Mouse (Mus musculus) MEL (cell line): ENCODE measurements around the gene Ube2d3. TPM values are rescaled to one million over a fixed set of nuclear protein-coding genes. Genes with fewer than 3 reads are reported as not detected.

ENCODE experiments used
- DNase-seq: peaks from one replicate; pipeline ENCODE4 v3.0.0; 2011; ENCODE audit warnings: low read depth, low spot score
- H3K27ac ChIP-seq: 2 replicates; pipeline ENCODE4 v1.5.1; 2012; ENCODE audit warnings: low read depth, mild to moderate bottlenecking, control low read depth, low read length, moderate library complexity; ENCODE audit not compliant: control insufficient read depth
- H3K27me3 ChIP-seq, 2 experiments: fragments of 150-350 bp in 1 of 2; sonication (generic) in 1 of 2; 2 replicates each; pipeline ENCODE4 v1.6.1; 2012; ENCODE audit warnings: low read length in 2 of 2, mild to moderate bottlenecking in 2 of 2, improper control_type of control experiment in 1 of 2, moderate library complexity in 1 of 2; ENCODE audit not compliant: insufficient read depth in 2 of 2, control insufficient read depth in 1 of 2
- H3K36me3 ChIP-seq, 2 experiments: 2 replicates each; pipeline ENCODE4 v1.6.1; 2012 to 2014; ENCODE audit warnings: low read length in 2 of 2, improper control_type of control experiment in 1 of 2, inconsistent platforms in 1 of 2, mild to moderate bottlenecking in 1 of 2; ENCODE audit not compliant: insufficient read depth in 2 of 2, control insufficient read depth in 1 of 2
- H3K4me1 ChIP-seq, 2 experiments: fragments of 150-350 bp in 1 of 2; sonication (generic) in 1 of 2; 2 replicates each; pipeline ENCODE4 v1.6.1; 2012; ENCODE audit warnings: low read length in 2 of 2, improper control_type of control experiment in 1 of 2, mild to moderate bottlenecking in 1 of 2; ENCODE audit not compliant: insufficient read depth in 2 of 2, control insufficient read depth in 1 of 2
- H3K4me3 ChIP-seq, 2 experiments: fragments of 150-350 bp in 1 of 2; sonication (generic) in 1 of 2; 2 replicates each; pipeline ENCODE4 v1.5.1; 2012; ENCODE audit warnings: low read depth in 2 of 2, low read length in 2 of 2, mild to moderate bottlenecking in 2 of 2, moderate library complexity in 2 of 2, control low read depth in 1 of 2, improper control_type of control experiment in 1 of 2; ENCODE audit not compliant: control insufficient read depth in 1 of 2, insufficient read depth in 1 of 2
- H3K79me2 ChIP-seq: 2 replicates; pipeline ENCODE4 v1.6.1; 2012; ENCODE audit warnings: mild to moderate bottlenecking, low read length, moderate library complexity; ENCODE audit not compliant: control insufficient read depth, poor library complexity, insufficient read depth
- H3K9ac ChIP-seq: 2 replicates; pipeline ENCODE4 v1.6.1; 2012; ENCODE audit warnings: low read depth, mild to moderate bottlenecking, control low read depth, low read length, moderate library complexity; ENCODE audit not compliant: control insufficient read depth, poor library complexity, severe bottlenecking
- H3K9me3 ChIP-seq: fragments of 150-350 bp; sonication (generic); replicated peaks from 2 replicates; pipeline ENCODE4 v1.6.1; 2012; ENCODE audit warnings: mild to moderate bottlenecking, low read length, improper control_type of control experiment, moderate library complexity; ENCODE audit not compliant: insufficient read depth
- BHLHE40 ChIP-seq: IDR thresholded peaks from 2 replicates; pipeline ENCODE4 v1.6.1; 2012; ENCODE audit warnings: low read depth, mild to moderate bottlenecking, inconsistent platforms, low read length, improper control_type of control experiment, borderline replicate concordance
- CHD2 ChIP-seq: IDR thresholded peaks from 2 replicates; pipeline ENCODE4 v1.6.1; 2011; ENCODE audit warnings: low read length, improper control_type of control experiment
- E2F4 ChIP-seq: IDR thresholded peaks from 2 replicates; pipeline ENCODE4 v1.6.1; 2011; ENCODE audit warnings: low read depth, low read length, improper control_type of control experiment, borderline replicate concordance
- ETS1 ChIP-seq: IDR thresholded peaks from 2 replicates; pipeline ENCODE4 v1.6.1; 2012; ENCODE audit warnings: low read depth, mild to moderate bottlenecking, inconsistent platforms, low read length, improper control_type of control experiment, moderate library complexity
- JUND ChIP-seq: IDR thresholded peaks from 2 replicates; pipeline ENCODE4 v1.6.1; 2011; ENCODE audit warnings: low read depth, mild to moderate bottlenecking, improper control_type of control experiment, low read length
- MEF2A ChIP-seq: IDR thresholded peaks from 2 replicates; pipeline ENCODE4 v1.6.1; 2014; ENCODE audit warnings: low read depth, mild to moderate bottlenecking, inconsistent platforms, low read length, improper control_type of control experiment; ENCODE audit not compliant: poor library complexity, insufficient replicate concordance, severe bottlenecking; ENCODE audit errors: extremely low read depth
- MYB ChIP-seq: IDR thresholded peaks from 2 replicates; pipeline ENCODE4 v1.6.1; 2011; ENCODE audit warnings: mild to moderate bottlenecking, low read depth, low read length, improper control_type of control experiment
- NELFE ChIP-seq: IDR thresholded peaks from 2 replicates; pipeline ENCODE4 v1.6.1; 2011; ENCODE audit warnings: low read depth, low read length, improper control_type of control experiment
- POLR2A ChIP-seq, 2 experiments: IDR thresholded peaks; 2 replicates each; pipeline ENCODE4 v1.6.1; 2011 to 2012; ENCODE audit warnings: low read length in 2 of 2, mild to moderate bottlenecking in 2 of 2, control low read depth in 1 of 2, improper control_type of control experiment in 1 of 2, low read depth in 1 of 2, moderate library complexity in 1 of 2; ENCODE audit not compliant: control insufficient read depth in 1 of 2, insufficient read depth in 1 of 2, poor library complexity in 1 of 2
- POLR2AphosphoS2 ChIP-seq: IDR thresholded peaks from 2 replicates; pipeline ENCODE4 v1.6.1; 2011; ENCODE audit warnings: low read length, improper control_type of control experiment
- POLR2AphosphoS5 ChIP-seq: IDR thresholded peaks from 2 replicates; pipeline ENCODE4 v1.6.1; 2012; ENCODE audit warnings: low read depth, borderline replicate concordance, mild to moderate bottlenecking, inconsistent platforms, low read length, moderate library complexity, mixed read lengths
- RCOR1 ChIP-seq: IDR thresholded peaks from 2 replicates; pipeline ENCODE4 v1.6.1; 2012; ENCODE audit warnings: low read depth, mild to moderate bottlenecking, inconsistent platforms, low read length, improper control_type of control experiment
- SIN3A ChIP-seq: IDR thresholded peaks from 2 replicates; pipeline ENCODE4 v1.6.1; 2012; ENCODE audit warnings: low read length, improper control_type of control experiment, inconsistent platforms
- SMC3 ChIP-seq: IDR thresholded peaks from 2 replicates; pipeline ENCODE4 v1.6.1; 2011; ENCODE audit warnings: low read depth, low read length, improper control_type of control experiment
- TAL1 ChIP-seq: IDR thresholded peaks from 2 replicates; pipeline ENCODE4 v1.6.1; 2012; ENCODE audit warnings: mild to moderate bottlenecking, inconsistent platforms, low read length, moderate library complexity, mixed read lengths
- TBP ChIP-seq: IDR thresholded peaks from 2 replicates; pipeline ENCODE4 v1.8.0; 2011; ENCODE audit warnings: low read depth, low read length, improper control_type of control experiment
- USF2 ChIP-seq, 2 experiments: IDR thresholded peaks; 2 replicates each; pipeline ENCODE4 v1.6.1; 2011 to 2012; ENCODE audit warnings: improper control_type of control experiment in 2 of 2, low read length in 2 of 2, borderline replicate concordance in 1 of 2, inconsistent platforms in 1 of 2, low read depth in 1 of 2, mild to moderate bottlenecking in 1 of 2; ENCODE audit not compliant: insufficient read depth in 1 of 2
- ZKSCAN1 ChIP-seq: IDR thresholded peaks from 2 replicates; pipeline ENCODE4 v1.6.1; 2012; ENCODE audit warnings: low read depth, mild to moderate bottlenecking, inconsistent platforms, low read length, improper control_type of control experiment, moderate library complexity
- polyA plus RNA-seq, 2 experiments: library from polyadenylated mRNA; stranded (reverse) in 1 of 2; unstranded in 1 of 2; fragments of >175 nt in 1 of 2; fragments of >200 nt in 1 of 2; gene quantifications; 2 replicates each; pipeline versions ENCODE4 v1.2.1 to v1.2.4; 2012; ENCODE audit warnings: low replicate concordance in 2 of 2, low read depth in 1 of 2; ENCODE audit not compliant: insufficient read length in 2 of 2, insufficient read depth in 1 of 2, missing spikeins in 1 of 2
- total RNA-seq: library from RNA; depleted of rRNA; stranded (reverse); fragments of 300-350 nt; gene quantifications from 2 replicates; pipeline ENCODE4 v1.2.3, GENCODE M21; 2012

The Ube2d3 gene
- total and polyA plus RNA-seq, 3 experiments: 40.9 to 432 (median 340) TPM

- TF ChIP-seq POLR2AphosphoS2 (no peak), TBP (no peak), CHD2 (no peak), USF2 (IDR thresholded peaks at IDR 0.05; ENCODE audit: borderline replicate concordance in 1 of 2, insufficient read depth in 1 of 2, low read depth in 1 of 2, low read length in 2 of 2) (no peak), JUND (no peak), ZKSCAN1 (no peak), POLR2AphosphoS5 (no peak), RCOR1 (no peak), MEF2A (no peak), BHLHE40 (no peak), ETS1 (no peak), POLR2A (IDR thresholded peaks at IDR 0.05; ENCODE audit: control insufficient read depth in 1 of 2, insufficient read depth in 1 of 2, low read depth in 1 of 2, low read length in 2 of 2, poor library complexity in 1 of 2) (no peak), SMC3 (no peak), NELFE (no peak), TAL1 (no peak), MYB (no peak), SIN3A (no peak)
- Histone ChIP-seq H3K9me3 (no peaks in the 10 kb centered on the region), H3K4me1 (no peaks in the 10 kb centered on the region), H3K9ac (no peak overlapping the region), H3K79me2 (no peaks in the 10 kb centered on the region), H3K4me3 (no peak overlapping the region), H3K36me3 (no peaks in the 10 kb centered on the region), H3K27ac (no peak overlapping the region), H3K27me3 (no peaks in the 10 kb centered on the region)
- no peak for DNase-seq
These were observed 68.0 kb downstream of the Ube2d3 start for GRCm38 (mm10) chr3:135505916-135506482.

- Histone ChIP-seq H3K27ac (no peak overlapping the region), H3K9ac (no peak overlapping the region), H3K36me3 (no peaks in the 10 kb centered on the region; a peak in 1 of 4 replicates), H3K9me3 (no peaks in the 10 kb centered on the region), H3K4me3 (no peak overlapping the region), H3K4me1 (no peaks in the 10 kb centered on the region), H3K27me3 (no peaks in the 10 kb centered on the region), H3K79me2 (no peaks in the 10 kb centered on the region)
- DNase-seq: no peak
- TF ChIP-seq E2F4: no peak
- no peak for TF ChIP-seq ETS1
These were observed 69.6 kb downstream of the Ube2d3 start for GRCm38 (mm10) chr3:135507506-135507905.
